Mouse (Mus musculus) stomach, postnatal 0 days (tissue): ENCODE data around the gene Gja8.

Source experiments
- CTCF ChIP-seq: IDR thresholded peaks from 2 replicates; pipeline ENCODE4 v1.5.1; 2016; ENCODE audit warnings: antibody characterized with exemption, low read depth, mild to moderate bottlenecking, moderate library complexity
- EP300 ChIP-seq: optimal IDR thresholded peaks from 2 replicates; pipeline ENCODE3; 2016; ENCODE audit warnings: antibody characterized with exemption

DNA sequence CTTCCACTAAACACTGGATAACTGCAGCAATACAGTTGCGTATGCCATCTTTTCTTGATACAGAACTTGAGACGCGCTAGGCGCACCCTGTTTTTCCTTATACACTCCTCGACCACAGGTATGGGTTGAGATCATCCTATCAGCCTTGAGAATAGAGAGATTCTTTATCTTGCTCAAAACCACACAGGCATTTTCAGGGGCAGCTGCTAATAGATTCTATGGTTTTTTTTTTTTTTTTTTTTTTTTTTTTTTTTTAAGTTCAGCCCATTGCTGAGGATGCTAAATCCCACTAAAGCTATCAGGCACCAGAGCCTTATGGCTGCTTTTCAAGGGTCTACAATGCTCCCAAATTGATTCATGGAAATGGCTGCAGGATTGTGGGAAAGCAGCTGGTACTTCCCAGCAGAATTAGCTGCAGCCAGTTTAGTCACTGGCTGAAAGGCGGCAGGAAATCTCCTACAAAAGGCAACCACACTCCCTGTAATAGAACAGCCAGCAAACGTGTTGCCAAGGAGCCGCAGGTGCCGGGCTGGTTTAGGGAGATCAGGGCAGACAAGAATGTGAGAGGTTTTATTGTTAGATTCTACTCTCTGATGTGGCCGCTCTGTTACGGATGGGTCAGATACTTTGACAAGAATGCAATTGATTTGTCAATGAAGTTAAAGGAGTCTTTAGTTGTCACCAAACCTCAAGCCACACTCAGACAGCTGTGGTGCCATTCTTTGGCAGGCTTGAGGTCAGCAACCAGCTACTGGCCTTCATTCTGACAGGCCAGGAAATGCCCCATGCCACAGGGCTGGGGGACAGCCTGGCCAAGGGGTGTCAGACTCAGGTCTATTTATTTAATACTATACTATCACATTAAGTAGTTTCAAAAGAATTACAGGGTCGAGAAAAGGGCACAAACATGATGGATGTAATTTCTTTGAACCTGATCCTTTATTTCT, 37.5 kb upstream of the Gja8 start:
- no peak for TF ChIP-seq CTCF
- no peak for TF ChIP-seq EP300
